Mouse (Mus musculus) stomach, postnatal 0 days (tissue): Measurements from ENCODE around the gene C1qtnf6.

ENCODE experiments used
- CTCF ChIP-seq: IDR thresholded peaks from 2 replicates; pipeline ENCODE4 v1.5.1; 2016; ENCODE audit warnings: antibody characterized with exemption, low read depth, mild to moderate bottlenecking, moderate library complexity
- EP300 ChIP-seq: optimal IDR thresholded peaks from 2 replicates; pipeline ENCODE3; 2016; ENCODE audit warnings: antibody characterized with exemption

- TF ChIP-seq EP300 (no peak), CTCF (no peak)
Measured at GRCm38 (mm10) chr15:78491301-78491700, 39.9 kb downstream of the C1qtnf6 start.
